Mouse (Mus musculus) heart, postnatal 10 days (tissue): ENCODE data around the gene Cdk2ap1. TPM values are rescaled to one million over a fixed set of nuclear protein-coding genes. Genes with fewer than 3 reads are reported as not detected.
"Not testable (repeated sequence)": the region's sequence is repeated elsewhere in the genome, so short reads cannot be mapped to it uniquely, and the experiment has no call there.

ENCODE experiments used
- DNase-seq, 2 experiments: peaks; one replicate each; pipeline ENCODE4 v3.0.0; 2021
- intact Hi-C: fragments of 180-260 bp; cut with DNase I; formaldehyde crosslinking; loops from one replicate; pipeline ENCODE4 v1.15.1; 2025
- total RNA-seq, 2 experiments: library from RNA; stranded (reverse); gene quantifications; 2 replicates each; pipeline ENCODE4 v1.2.3; 2021

Gene Cdk2ap1
- total RNA-seq, 2 experiments from 2014 or later = 171 to 185 TPM

DNA sequence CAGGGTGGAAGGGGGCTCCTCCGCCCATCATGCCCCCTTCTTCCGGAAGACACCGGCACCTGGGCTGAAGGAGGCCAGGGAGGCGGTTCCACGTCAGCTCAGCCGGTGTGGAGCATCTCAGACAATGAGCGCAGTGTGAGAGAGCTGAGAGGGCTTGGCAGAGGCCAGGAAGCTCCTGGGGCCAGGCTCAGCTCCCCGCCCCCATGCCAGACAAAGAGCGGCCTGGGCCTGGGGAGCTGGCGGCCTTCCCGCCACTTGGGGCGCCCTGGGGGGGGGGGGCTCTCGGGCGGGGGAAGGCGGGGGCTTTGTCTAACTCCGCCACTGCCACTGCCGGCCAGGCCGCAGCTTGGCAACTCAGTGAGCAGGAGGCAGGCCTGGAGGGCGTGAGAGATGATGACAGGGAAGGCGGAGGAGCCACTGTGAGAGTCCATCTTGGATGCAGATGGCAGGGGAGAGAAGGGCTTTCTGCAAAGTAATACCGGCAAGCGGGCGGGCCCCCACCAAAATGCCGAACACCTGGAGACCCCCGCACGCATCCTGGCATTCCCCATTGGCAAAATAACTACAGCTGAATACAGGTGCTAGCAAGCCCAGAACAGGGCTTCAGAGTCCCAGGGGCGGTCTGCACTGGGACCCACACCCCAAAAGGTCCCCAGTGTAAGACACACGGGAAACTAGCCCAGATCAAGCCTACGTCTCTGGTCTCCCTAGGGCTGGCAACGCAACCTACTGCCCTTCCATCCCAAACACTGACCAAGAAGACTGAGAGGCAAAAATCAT lies 10.6 kb downstream of the Cdk2ap1 start:
- peak; percentile 87 for DNase-seq
- intact Hi-C loops = no loop called here

DNA sequence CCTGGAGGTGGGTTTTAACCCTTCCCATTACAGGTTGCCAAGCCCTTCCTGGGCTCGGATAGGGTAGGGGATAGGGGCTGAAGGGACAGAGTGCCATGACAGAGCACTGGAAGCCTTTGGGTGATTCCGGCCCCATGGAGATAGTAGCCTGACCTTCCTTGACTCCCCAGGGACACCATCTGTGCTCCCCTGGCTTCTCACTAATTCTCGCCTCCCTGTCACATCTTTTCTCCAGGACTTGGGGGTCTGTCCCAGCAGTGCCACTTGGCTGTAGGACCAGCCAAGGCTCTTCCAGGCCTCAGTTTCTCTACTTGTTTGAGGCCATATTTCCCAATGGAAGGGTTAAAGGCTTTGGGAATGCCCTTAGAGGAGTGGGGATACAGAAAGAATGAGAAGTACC lies 11.3 kb downstream of the Cdk2ap1 start:
- intact Hi-C loops = no loop called here

GRCm38 (mm10) chr5:124351111-124351560 lies 11.7 kb downstream of the Cdk2ap1 start:
- peak; percentile 73 for DNase-seq
- intact Hi-C loops = no loop called here

More for the DNA sequence above, 11.3 kb downstream of the Cdk2ap1 start:
- DNase-seq = no peak

- intact Hi-C loops = no loop called here
- no peak for DNase-seq
These were observed 12.5 kb downstream of the Cdk2ap1 start for GRCm38 (mm10) chr5:124350350-124350749.

GRCm38 (mm10) chr5:124349196-124349595 lies 13.7 kb downstream of the Cdk2ap1 start:
- DNase-seq = no peak
- intact Hi-C loops = no loop called here

- no peak for DNase-seq
- intact Hi-C loops = no loop called here
These were observed 20.0 kb downstream of the Cdk2ap1 start for GRCm38 (mm10) chr5:124342897-124343296.

DNA sequence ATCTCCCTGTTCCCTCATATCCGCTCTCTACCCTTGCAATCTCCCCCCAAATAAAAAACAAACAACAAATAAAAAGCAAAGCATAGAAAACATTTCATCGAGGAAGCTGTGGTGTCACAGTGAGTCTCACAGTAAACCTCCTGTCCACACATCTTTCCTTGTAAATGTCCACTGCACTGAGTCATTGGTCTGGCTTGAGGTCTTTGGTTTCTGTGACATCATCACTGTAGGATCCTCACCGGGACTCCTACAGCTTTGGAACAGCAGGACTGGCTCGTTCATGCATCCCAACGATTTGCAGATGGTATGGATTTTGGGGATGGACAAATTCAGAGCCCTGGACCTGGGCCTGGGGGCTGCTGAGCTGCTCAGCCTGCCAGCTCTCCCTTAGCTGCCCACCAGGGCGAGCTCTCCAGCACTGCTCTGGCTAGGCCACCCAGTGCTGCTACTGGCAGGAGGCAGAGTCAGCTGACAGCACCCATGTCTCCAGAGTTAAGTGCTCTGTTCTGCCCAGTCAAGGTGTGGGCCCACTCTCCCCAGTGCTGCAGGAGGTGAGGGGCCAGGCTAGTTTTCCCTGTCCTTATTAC lies 21.0 kb downstream of the Cdk2ap1 start:
- DNase-seq = peak in 1 of 2 experiments; percentile 31
- intact Hi-C loops = not testable (repeated sequence)

- intact Hi-C loops = no loop called here
- DNase-seq = no peak
These were observed 24.1 kb downstream of the Cdk2ap1 start for GRCm38 (mm10) chr5:124338791-124339190.

GRCm38 (mm10) chr5:124337909-124338308 lies 25.0 kb downstream of the Cdk2ap1 start:
- intact Hi-C loops = no loop called here
- peak; percentile 43 to 50 for DNase-seq

GRCm38 (mm10) chr5:124337103-124337502 lies 25.8 kb downstream of the Cdk2ap1 start:
- no peak for DNase-seq
- intact Hi-C loops = no loop called here

DNA sequence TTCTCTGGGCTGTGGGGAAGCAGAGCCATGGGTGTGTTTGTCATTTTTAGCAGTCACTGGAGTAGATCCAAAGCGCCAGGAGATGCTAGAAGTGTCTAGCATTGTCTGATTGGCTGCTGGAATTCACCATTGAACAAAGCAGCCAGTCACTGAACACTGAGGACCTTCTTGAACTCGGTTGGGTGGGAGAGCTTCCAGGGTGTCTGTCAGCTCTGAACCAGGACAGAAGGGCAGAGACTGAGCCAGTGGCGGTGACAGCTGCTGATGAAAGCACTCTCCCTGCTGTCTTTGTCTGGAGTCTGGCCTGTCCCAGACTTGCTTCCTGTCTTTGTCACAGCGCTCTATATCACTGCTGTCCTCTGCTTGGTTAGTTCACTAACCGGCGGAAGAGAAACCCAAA lies 28.5 kb downstream of the Cdk2ap1 start:
- peak; percentile 86 for DNase-seq
- intact Hi-C loops = no loop called here

- intact Hi-C loops = no loop called here
- DNase-seq = no peak
These were observed 32.8 kb downstream of the Cdk2ap1 start for GRCm38 (mm10) chr5:124330086-124330485.

GRCm38 (mm10) chr5:124327510-124328364 lies 35.1 kb downstream of the Cdk2ap1 start, which contains the start of the genes Mphosph9 and 2810006K23Rik:
Mphosph9 (minus strand) TSS chr5:124327972.
2810006K23Rik (plus strand) TSS chr5:124328089.
- peak; percentile 99 to 100 for DNase-seq
- intact Hi-C loops = loop anchor here (2.0 kb wide), 1 partner anchor 29 kb away; no protein-coding TSS in a partner anchor

DNA sequence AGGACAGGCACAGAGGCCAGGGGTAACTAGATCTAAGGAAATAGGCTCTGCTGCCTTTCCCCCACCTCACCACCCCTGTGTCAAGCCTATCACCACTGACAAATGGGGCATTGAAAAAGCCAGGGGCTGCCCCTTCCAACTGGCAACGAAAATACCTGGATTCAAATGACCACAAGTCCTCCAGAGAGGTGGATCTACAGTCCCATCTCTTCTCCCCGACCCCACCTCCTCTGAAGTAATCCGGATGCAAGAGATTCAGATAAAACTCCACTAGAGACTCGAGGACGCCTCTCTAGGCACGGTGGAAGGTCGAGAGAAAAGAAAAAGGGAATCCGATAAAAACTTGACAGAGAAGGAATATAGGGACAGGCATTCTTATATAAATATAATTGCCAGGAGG lies 36.1 kb downstream of the Cdk2ap1 start:
- intact Hi-C loops = loop anchor here (2.0 kb wide), 1 partner anchor 28 kb away; no protein-coding TSS in a partner anchor

GRCm38 (mm10) chr5:124317648-124318047 lies 45.2 kb downstream of the Cdk2ap1 start:
- no peak for DNase-seq
- intact Hi-C loops = no loop called here

More for the DNA sequence above, 36.1 kb downstream of the Cdk2ap1 start:
- DNase-seq = no peak

GRCm38 (mm10) chr5:124315941-124316340 lies 46.9 kb downstream of the Cdk2ap1 start:
- no peak for DNase-seq
- intact Hi-C loops = no loop called here

DNA sequence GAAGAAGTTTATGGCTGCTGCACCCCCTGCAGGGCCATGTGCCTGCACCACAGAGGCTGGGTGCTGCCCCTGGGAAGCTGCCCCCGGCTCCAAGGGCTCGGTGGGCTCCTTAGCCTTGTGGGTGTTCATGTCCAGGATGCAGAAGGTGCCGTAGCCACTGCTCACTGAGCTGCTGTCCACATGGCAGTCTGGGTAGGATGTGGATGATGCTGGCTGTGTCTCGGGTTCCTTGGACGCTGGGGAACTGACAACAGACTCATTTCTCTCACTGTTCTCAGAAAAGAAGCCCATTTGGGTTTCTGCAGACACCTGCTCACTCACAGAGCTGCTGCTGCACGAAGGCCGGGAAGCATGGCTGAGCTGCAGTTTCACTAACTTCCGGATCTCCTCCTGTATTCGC lies 47.4 kb downstream of the Cdk2ap1 start:
- intact Hi-C loops = no loop called here
- no peak for DNase-seq

- no peak for DNase-seq
- intact Hi-C loops = no loop called here
These were observed 52.8 kb downstream of the Cdk2ap1 start for GRCm38 (mm10) chr5:124310091-124310490.

GRCm38 (mm10) chr5:124309155-124309554 lies 53.7 kb downstream of the Cdk2ap1 start:
- no peak for DNase-seq
- intact Hi-C loops = no loop called here

DNA sequence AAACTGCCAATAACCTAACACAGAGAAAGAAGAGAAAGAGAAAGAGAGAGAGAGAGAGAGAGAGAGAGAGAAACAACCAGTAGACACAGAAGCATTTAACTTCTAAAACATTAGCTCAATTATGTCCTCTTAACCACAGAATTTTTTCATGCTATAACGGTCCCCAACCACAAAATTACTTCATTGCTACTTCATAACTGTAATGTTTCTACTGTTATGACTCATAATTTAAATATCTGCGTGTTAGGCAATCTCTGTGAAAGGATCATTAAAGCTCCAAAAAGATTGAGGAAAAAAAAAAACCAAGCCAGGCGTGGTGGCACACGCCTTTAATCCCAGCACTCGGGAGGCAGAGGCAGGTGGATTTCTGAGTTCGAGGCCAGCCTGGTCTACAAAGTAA lies 60.0 kb downstream of the Cdk2ap1 start:
- intact Hi-C loops, DNase-seq: not testable (repeated sequence)

DNA sequence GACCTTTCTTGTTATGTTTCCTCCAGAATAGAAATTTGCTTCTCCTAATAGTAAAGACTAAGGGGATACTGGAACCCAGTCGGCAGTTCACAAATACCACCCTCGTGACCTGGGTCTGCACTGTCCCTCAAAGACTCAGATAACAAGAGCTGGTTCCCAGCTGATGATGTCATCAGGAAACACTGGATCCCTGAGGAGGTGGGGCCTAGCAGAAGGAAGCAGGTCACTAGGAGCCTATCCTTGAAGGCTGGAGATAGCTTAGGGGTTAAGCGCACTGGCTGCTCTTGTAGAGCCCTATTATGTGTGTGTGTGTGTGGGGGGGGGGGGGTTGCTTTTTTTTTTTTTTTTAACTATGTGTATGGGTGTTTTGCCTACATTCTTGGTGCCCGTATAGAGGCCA lies 62.8 kb downstream of the Cdk2ap1 start:
- intact Hi-C loops = no loop called here
- no peak for DNase-seq
